Mouse (Mus musculus) cortical plate, adult 2 months (tissue): Measurements from ENCODE around the gene Plekhh3.

Source experiments
- CTCF ChIP-seq: fragments of 200-500 bp; IDR thresholded peaks from 2 replicates; pipeline ENCODE4 v1.5.1; 2011; ENCODE audit warnings: mild to moderate bottlenecking, control low read depth, low read length; ENCODE audit not compliant: insufficient read depth; ENCODE audit errors: extremely low read depth
- POLR2A ChIP-seq: fragments of 200-500 bp; IDR thresholded peaks from 2 replicates; pipeline ENCODE4 v1.6.1; 2011; ENCODE audit warnings: mild to moderate bottlenecking, low read length, control low read depth; ENCODE audit not compliant: insufficient read depth; ENCODE audit errors: extremely low read depth

- TF ChIP-seq CTCF, result no peak
- no peak for TF ChIP-seq POLR2A
These were observed 3.8 kb downstream of the Plekhh3 start for GRCm38 (mm10) chr11:101167211-101167962.
